Comparison of ENCODE assay signal across 13 mouse cellular contexts in the genomic region with DNA sequence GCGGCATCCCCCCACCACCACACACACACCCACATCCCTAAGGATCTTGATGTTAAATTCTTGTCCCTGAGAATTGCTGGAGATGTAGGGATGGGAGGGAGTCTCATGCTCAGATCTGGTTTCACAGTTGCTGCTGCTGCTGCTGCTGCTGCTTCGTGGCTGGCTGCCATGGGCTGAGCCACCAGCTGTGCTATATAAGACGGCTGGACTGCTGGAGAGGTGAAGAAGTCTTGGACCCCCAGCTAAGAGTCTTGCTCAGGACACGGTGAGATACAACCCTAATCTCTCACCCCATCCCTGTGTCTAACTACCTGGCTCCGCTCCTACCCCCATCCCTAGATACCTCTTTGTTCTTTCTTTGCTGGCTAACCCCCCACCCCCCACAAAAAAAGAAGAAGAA. TPM values are rescaled to one million over a fixed set of nuclear protein-coding genes. Genes with fewer than 3 reads are reported as not detected.
DNase-seq lines count a peak whose midpoint lies in the region; ATAC-seq and TF ChIP-seq lines count a peak whose summit lies in the region.
"Had no signal": no experiment of that assay in that cellular context is flagged by ENCODE, and none has a peak within 500 bp of the region (broad histone marks: within the 10 kb centered on the region; RNA-seq: fewer than 3 reads in every experiment).

A gene (plus strand): TSS at position 222 of the 400 bp plus-strand sequence.

- H3K4me1 ChIP-seq in kidney, embryonic 14.5 days (ENCODE audit: control insufficient read depth, insufficient read depth, low read length), result peaks cover 10% of the 10 kb centered on the region
- peaks cover 37% of the 10 kb centered on the region for H3K4me1 ChIP-seq in neural tube, embryonic 13.5 days (replicated peaks)
- peaks cover 22% of the 10 kb centered on the region for H3K4me1 ChIP-seq in neural tube, embryonic 15.5 days

- H3K36me3 ChIP-seq in kidney, embryonic 14.5 days (ENCODE audit: control insufficient read depth, insufficient read depth, low read length), result no peaks in the 10 kb centered on the region
- no peaks in the 10 kb centered on the region for H3K36me3 ChIP-seq in neural tube, embryonic 13.5 days
- no peaks in the 10 kb centered on the region for H3K36me3 ChIP-seq in neural tube, embryonic 15.5 days
- no peaks in the 10 kb centered on the region for H3K36me3 ChIP-seq in myocyte (ENCODE audit: control insufficient read depth, insufficient read depth)
- H3K36me3 ChIP-seq: midbrain, embryonic 12.5 days had no signal

- no peak for TF ChIP-seq POLR2A in myocyte (IDR thresholded peaks at IDR 0.05; ENCODE audit: insufficient read length, low read depth)

- WGBS in kidney, embryonic 14.5 days, result 22% methylated on average over 5 of the region's 5 CpGs
- 50% methylated on average over 5 of the region's 5 CpGs for WGBS in neural tube, embryonic 13.5 days
- WGBS in neural tube, embryonic 15.5 days, result 61% methylated on average over 5 of the region's 5 CpGs

- no peak for DNase-seq in kidney, adult 9 months
- DNase-seq in gastrocnemius, postnatal 25 days, result peak; percentile 54
- DNase-seq in liver, result no peak
- no peak for DNase-seq in right cerebral cortex, adult 2 months (ENCODE audit: low spot score in 2 of 2)
- DNase-seq: cerebellum, postnatal 36 days; spleen, adult 18-20 months had no signal

- H3K9ac ChIP-seq in kidney, embryonic 14.5 days (ENCODE audit: low read depth, low read length), result no peak within 1 kb of the TSS
- peak within 1 kb of the TSS; percentile 52 for H3K9ac ChIP-seq in neural tube, embryonic 13.5 days
- H3K9ac ChIP-seq in neural tube, embryonic 15.5 days (replicated peaks), result no peak within 1 kb of the TSS
- H3K9ac ChIP-seq: midbrain, embryonic 12.5 days had no signal

- H3K79me2 ChIP-seq in myocyte (ENCODE audit: control insufficient read depth, insufficient read depth), result no peaks in the 10 kb centered on the region

- ATAC-seq in kidney, embryonic 14.5 days (ENCODE audit: low FRiP score, low TSS enrichment), result peak; percentile 65; the same call in 1 of the 2 replicates
- ATAC-seq in neural tube, embryonic 13.5 days (ENCODE audit: low read depth), result no peak
- no peak for ATAC-seq in neural tube, embryonic 15.5 days (ENCODE audit: low FRiP score)
- ATAC-seq: activated CD4-positive, CD25-positive, alpha-beta regulatory T cell, adult 4 months had no signal

- H3K27me3 ChIP-seq in kidney, embryonic 14.5 days (ENCODE audit: control insufficient read depth, insufficient read depth, low read length), result no peaks in the 10 kb centered on the region
- H3K27me3 ChIP-seq in neural tube, embryonic 13.5 days, result no peaks in the 10 kb centered on the region
- no peaks in the 10 kb centered on the region for H3K27me3 ChIP-seq in neural tube, embryonic 15.5 days (replicated peaks)
- no peaks in the 10 kb centered on the region for H3K27me3 ChIP-seq in myocyte (ENCODE audit: control insufficient read depth, insufficient read depth, insufficient read length)
- H3K27me3 ChIP-seq: midbrain, embryonic 12.5 days had no signal

- 0 out of 2 replicates have a peak within 1 kb of the TSS, but pooled peaks have one; percentile 21 for H3K27ac ChIP-seq in kidney, embryonic 14.5 days (ENCODE audit: low read depth, low read length)
- no peak within 1 kb of the TSS; the same call in 1 of the 2 replicates for H3K27ac ChIP-seq in neural tube, embryonic 13.5 days (replicated peaks)
- no peak within 1 kb of the TSS for H3K27ac ChIP-seq in neural tube, embryonic 15.5 days (replicated peaks)
- H3K27ac ChIP-seq: midbrain, embryonic 12.5 days had no signal

- no peak within 1 kb of the TSS for H3K4me3 ChIP-seq in kidney, embryonic 14.5 days (ENCODE audit: low read length)
- H3K4me3 ChIP-seq in neural tube, embryonic 13.5 days, result no peak within 1 kb of the TSS
- H3K4me3 ChIP-seq in neural tube, embryonic 15.5 days (replicated peaks), result no peak within 1 kb of the TSS
- no peak within 1 kb of the TSS for H3K4me3 ChIP-seq in myocyte
- H3K4me3 ChIP-seq: midbrain, embryonic 12.5 days had no signal

- no peak within 1 kb of the TSS for H3K4me2 ChIP-seq in kidney, embryonic 14.5 days (replicated peaks; ENCODE audit: low read depth, low read length)
- H3K4me2 ChIP-seq in neural tube, embryonic 13.5 days, result no peak within 1 kb of the TSS
- no peak within 1 kb of the TSS for H3K4me2 ChIP-seq in neural tube, embryonic 15.5 days
- H3K4me2 ChIP-seq in myocyte (ENCODE audit: low read depth), result no peak within 1 kb of the TSS
- H3K4me2 ChIP-seq: liver, embryonic 11.5 days; midbrain, embryonic 12.5 days had no signal

- H3K9me3 ChIP-seq in kidney, embryonic 14.5 days (ENCODE audit: control insufficient read depth, low read length), result no peaks in the 10 kb centered on the region
- H3K9me3 ChIP-seq in neural tube, embryonic 13.5 days, result no peaks in the 10 kb centered on the region
- no peaks in the 10 kb centered on the region for H3K9me3 ChIP-seq in neural tube, embryonic 15.5 days (replicated peaks)
- H3K9me3 ChIP-seq: midbrain, embryonic 12.5 days had no signal

- no peak within 1 kb of the TSS for H3ac ChIP-seq in myocyte (ENCODE audit: control insufficient read depth, insufficient read length)

TF ChIP-seq in myocyte, 11 proteins besides CTCF, POLR2A, EP300 and RAD21:
- TF ChIP-seq SRF (IDR thresholded peaks at IDR 0.05; ENCODE audit: control insufficient read depth, insufficient read length, low read depth) (no peak), POLR2AphosphoS2 (IDR thresholded peaks at IDR 0.05; ENCODE audit: insufficient read length, low read depth) (no peak), CEBPB (IDR thresholded peaks at IDR 0.05; ENCODE audit: insufficient read depth, poor library complexity, severe bottlenecking) (no peak), MYOD1 (IDR thresholded peaks at IDR 0.05; ENCODE audit: control insufficient read depth in 1 of 3, insufficient read length in 2 of 3, low read depth in 2 of 3) (peak in 2 of 3 experiments; percentile 12 to 24), MYOG (IDR thresholded peaks at IDR 0.05; ENCODE audit: control insufficient read depth in 1 of 3, insufficient read depth in 1 of 3, insufficient read length in 2 of 3, low read depth in 2 of 3) (peak in 1 of 3 experiments; percentile 15), MAX (IDR thresholded peaks at IDR 0.05; ENCODE audit: low read depth) (no peak), REST (IDR thresholded peaks at IDR 0.05; ENCODE audit: insufficient read depth, insufficient read length) (no peak)
TF ChIP-seq in myocyte: peak in this region for 2.

RNA-seq across cellular contexts. Expression of the gene that starts here (rescaled TPM):
- 0.40 and 0.64 TPM in 2 replicates for polyA plus RNA-seq in kidney, embryonic 14.5 days (2014; fragmentation: Nextera tagmentation; extraction: Ambion mirVana)
- 0.36 and 0.53 TPM in 2 replicates for polyA plus RNA-seq in neural tube, embryonic 13.5 days (2015; fragmentation: Nextera tagmentation; extraction: Ambion mirVana)
- polyA plus RNA-seq in neural tube, embryonic 15.5 days (2015; fragmentation: Nextera tagmentation; extraction: Ambion mirVana), result 0.58 and 0.79 TPM in 2 replicates
- total RNA-seq in gastrocnemius, postnatal 25 days (2021), result 100 to 1,000 TPM in 1 of 2 experiments, 10 to 100 TPM in 1; 28.8 to 105 TPM
- 0.29 TPM for polyA plus RNA-seq in myocyte (2012; fragmentation: generic; extraction: Trizol)
- polyA plus RNA-seq: activated CD4-positive, CD25-positive, alpha-beta regulatory T cell, adult 4 months had no signal

Comparison
In these comparisons a context has a peak if more than half of its experiments do, and no peak if none do; other contexts are left out.
1. Peak in ATAC-seq and H3K27ac ChIP-seq in kidney, embryonic 14.5 days; RNA of the gene not detected or under 1 TPM.